Mouse (Mus musculus): Measurements from ENCODE around the gene Cdk2ap2.

- TF ChIP-seq CTCF (IDR thresholded peaks at IDR 0.05; ENCODE audit: low read depth, low read length) = no peak
- TF ChIP-seq GATA1 (IDR thresholded peaks at IDR 0.05; ENCODE audit: borderline replicate concordance, low read length) = no peak
- no peak for TF ChIP-seq TAL1 (conservative IDR thresholded peaks at IDR 0.05; ENCODE audit: low read depth, low read length)
- no peak for TF ChIP-seq POLR2AphosphoS5 (IDR thresholded peaks at IDR 0.05; ENCODE audit: insufficient replicate concordance, low read depth, low read length)
- TF ChIP-seq GATA2 (IDR thresholded peaks at IDR 0.05; ENCODE audit: borderline replicate concordance, low read depth, low read length) = no peak
Measured at GRCm38 (mm10) chr19:4145936-4146335, 49.0 kb downstream of the Cdk2ap2 start.
